Mouse (Mus musculus): ENCODE measurements at regions not wholly inside any gene's neighbourhood (a gene's known extent, or its start where the extent isn't known, plus 50 kb on each side); places are given as distances from the start of the nearest gene placed in this dataset.

DNA sequence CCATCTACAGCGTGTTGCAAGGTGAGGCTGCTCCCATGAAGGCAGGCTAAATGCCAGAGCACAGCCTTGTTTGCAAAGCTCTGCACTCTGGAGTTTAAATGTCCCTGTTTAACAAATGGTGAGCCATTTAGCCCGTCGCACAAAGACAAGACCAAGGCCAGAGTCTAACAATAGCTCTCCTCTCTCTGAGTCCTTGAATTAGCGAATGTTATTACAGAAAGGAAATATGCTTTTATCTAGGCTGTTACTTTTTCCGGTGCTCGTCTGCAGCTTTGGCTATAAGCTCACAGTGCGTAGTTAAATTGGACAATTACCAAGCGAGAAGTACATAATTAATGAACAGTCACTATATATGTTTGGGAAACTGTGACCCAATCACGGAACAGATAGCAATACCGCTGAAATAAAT is 137.8 kb upstream of the Noct start:
- TF ChIP-seq CTCF (IDR thresholded peaks at IDR 0.05; ENCODE audit: control insufficient read depth, insufficient read depth, insufficient read length) = no peak
- TF ChIP-seq USF1 (IDR thresholded peaks at IDR 0.05; ENCODE audit: low read depth) = no peak
